Mouse (Mus musculus): ENCODE results near the gene Ptpa. TPM values are rescaled to one million over a fixed set of nuclear protein-coding genes. Genes with fewer than 3 reads are reported as not detected.
A peak's percentile ranks its signal among the peaks of the same experiment; 100 is the strongest.

Ptpa gene
- total RNA-seq, 2 experiments from 2014 or later = 123 to 143 TPM

DNA sequence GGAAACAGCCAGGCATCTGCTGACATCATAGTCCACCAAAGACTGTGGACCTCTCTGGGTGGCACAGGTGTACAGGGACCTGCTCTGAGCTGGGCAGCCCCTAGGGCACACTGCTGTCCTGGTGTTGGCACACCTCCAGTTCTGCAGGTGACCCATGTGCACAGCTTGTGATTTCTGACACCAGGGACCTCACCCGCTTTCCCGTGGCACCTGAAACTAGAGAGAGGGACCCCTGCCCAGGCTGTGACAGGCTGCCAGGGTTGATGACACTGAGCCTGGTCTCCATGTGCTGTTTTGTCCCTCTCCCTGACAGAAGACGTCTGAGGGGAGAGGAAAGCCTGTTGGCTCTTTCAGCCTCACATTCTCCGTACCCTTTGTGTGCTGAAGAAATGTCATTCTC lies 22.0 kb downstream of the Ptpa start:
- no peak for DNase-seq

- no peak for DNase-seq
Measured at GRCm38 (mm10) chr2:30439631-30440030, 23.8 kb downstream of the Ptpa start.

- peak in 1 of 2 experiments; percentile 53 for DNase-seq
Measured at GRCm38 (mm10) chr2:30440211-30440700, 24.4 kb downstream of the Ptpa start.

DNA sequence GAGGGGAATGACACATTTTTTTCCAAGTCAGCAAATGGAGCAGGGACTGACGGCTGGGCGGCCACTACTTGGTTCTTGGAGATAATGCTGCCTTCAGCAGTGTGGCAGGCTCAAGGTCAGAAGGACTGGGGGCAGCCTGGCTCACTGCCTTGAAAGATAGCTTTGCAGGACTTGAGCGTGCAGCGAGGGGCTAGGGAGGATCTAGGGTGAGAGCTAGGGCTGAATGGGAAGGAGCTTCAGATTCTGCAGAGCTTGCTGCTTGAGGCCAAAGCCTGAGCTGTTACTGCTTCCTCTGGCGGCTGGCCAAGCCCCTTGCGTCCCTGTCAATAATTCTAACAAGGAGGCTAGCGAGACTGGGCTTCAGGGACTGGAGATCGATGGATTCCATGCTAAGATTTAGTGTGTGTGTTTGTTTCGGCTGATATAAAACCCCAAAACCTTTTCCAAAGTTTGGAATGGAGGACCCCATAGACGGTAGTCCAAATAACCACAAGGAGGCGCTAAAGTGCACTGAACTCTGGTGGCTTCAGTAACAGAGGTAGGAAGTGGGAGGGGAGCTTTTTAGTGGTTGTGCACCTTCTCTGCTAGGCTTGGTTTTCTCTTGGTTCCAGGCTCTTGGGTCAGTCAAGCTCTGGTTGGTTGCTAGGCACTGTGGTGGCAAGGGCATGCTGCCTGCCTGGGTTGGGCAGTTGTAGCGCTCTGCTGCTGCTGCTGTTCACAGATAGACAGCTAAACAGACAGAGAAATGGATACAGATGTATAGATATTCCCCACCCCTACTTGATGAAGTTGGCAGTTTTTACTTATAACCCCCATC lies 25.1 kb downstream of the Ptpa start:
- DNase-seq = peak; percentile 76 to 82

DNA sequence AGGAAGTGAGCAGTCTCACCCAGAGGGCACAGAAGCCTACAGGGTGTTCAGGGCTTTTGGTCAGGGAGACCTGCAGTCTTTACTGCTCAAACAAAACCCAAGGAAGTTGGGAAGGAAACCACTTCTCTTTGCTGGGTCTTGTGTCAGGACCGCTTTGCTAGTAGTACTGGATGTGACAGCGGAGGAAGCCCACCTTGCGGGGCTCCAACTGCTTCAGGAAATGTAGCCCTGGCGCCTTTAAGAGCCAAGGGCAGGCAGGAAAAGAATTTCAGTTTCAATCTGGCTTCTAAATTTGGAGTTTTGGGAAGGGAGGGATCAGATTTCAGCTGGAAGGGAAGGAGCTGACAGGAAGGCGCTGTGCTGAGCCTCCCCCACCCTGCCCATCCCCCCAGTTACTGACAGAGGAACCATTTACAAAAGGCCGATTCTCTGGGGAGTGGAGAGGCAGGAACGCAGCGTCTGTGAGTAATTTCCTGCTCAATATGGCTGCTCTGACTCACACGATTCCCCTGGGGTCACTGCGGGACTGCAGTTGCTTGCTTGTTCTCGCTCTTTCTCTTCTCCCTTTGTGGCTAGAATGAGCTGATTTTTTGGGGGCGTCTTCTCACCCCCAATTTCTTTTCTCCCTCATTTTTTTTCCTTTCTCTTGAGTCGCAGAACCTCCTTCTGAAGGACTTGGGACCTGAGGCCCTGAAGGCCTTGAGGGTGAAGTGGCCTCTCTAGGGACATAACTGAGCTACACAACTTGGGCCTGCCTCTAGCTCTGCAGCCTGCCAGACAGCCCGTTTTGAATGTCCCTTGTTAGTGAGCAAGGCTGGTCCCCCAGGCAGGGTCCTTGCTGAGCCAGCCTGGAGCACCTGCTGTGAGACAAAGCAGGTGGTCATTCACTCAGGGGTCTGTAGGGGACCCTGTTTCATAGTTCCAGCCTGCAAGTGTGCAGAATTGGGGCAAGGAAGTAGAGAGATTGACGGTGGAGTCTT lies 26.0 kb downstream of the Ptpa start:
- DNase-seq = peak; percentile 80 to 89

GRCm38 (mm10) chr2:30442498-30442890 lies 26.7 kb downstream of the Ptpa start:
- peak in 1 of 2 experiments; percentile 40 for DNase-seq

- DNase-seq = no peak
Measured at GRCm38 (mm10) chr2:30443281-30443680, 27.4 kb downstream of the Ptpa start.

GRCm38 (mm10) chr2:30444006-30444405 lies 28.2 kb downstream of the Ptpa start:
- DNase-seq = no peak

GRCm38 (mm10) chr2:30444450-30444849 lies 28.6 kb downstream of the Ptpa start:
- DNase-seq = no peak

GRCm38 (mm10) chr2:30445312-30445711 lies 29.5 kb downstream of the Ptpa start:
- peak in 1 of 2 experiments; percentile 32 for DNase-seq

- peak; percentile 31 to 46 for DNase-seq
Measured at GRCm38 (mm10) chr2:30446891-30447826, 31.3 kb downstream of the Ptpa start.

DNA sequence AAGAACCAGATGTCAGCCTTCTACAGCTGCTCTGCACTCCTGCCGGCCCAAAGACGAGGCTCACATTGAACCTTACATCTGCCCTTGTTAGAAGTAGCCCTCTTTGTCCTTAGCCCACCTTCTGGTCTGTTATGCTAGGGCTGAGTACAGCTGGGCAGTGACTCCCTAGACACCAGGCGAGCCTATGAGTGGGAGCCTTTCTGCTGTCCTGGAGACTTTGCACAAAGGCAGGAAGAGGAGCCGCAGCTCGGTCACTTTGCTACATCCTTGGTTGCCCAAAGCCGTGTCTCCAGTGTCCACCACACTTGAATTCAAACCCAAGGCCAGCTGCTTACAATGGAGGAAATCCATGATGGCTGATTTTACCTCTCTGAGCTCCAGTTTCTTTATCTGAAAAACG lies 32.5 kb downstream of the Ptpa start:
- no peak for DNase-seq

DNA sequence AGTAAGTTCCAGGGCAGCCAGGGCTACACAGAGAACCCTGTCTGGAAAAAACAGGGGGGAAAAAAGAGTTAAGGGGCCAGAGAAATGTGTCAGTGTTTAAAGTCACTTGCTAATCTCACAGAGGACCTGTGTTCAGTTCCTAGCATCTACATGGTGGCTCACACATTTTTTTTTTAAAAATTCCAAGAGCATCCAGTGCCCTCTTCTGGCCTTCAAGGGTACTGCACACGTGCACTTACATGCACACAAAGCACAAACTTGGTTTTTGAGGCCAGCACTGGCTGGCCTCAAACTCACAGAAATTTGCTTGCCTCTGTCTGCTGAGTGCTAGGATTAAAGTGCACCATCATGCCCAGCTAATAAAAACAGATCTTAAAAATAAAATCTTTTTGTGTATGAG lies 34.7 kb downstream of the Ptpa start:
- DNase-seq = no peak

- DNase-seq = no peak
Measured at GRCm38 (mm10) chr2:30451525-30451924, 35.7 kb downstream of the Ptpa start.

DNA sequence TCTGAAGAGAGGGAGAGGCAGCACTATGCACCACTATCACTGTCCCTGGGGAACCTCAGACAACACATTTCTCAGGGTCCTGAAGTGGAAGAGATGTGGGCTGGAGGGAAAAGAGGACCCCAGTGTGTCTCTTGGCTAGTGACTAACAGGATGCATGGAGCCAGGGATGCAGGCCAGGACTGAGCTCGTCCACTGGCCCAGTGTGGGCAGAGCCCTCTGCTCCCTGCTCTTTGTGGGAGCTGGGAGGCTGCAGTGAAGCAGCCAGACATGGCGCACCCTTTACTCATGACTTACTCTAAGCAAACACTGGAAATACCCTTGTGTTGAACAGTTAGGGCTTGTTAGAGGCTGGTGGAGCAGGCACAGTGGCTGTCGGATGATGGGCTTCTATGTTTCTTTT lies 37.7 kb downstream of the Ptpa start:
- no peak for DNase-seq

DNA sequence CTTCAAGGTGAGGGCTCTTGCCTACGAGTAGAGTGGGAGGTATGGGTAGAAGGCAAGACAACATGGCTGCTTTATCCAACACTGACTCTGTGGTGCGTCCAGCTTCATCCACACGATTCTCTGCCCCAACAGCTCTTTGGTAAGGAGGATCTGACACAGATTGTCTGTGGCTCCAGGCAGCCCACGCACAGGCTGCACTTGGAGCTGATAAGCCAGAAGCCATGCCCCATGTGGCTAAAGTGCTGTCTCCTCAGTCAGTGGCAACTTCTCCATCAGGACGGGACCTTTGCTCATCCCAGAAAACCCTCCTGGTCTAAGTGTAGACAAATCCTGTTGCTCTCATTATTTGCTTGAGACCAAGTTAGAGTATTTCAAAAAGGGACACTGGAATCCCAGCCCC lies 38.7 kb downstream of the Ptpa start:
- DNase-seq = no peak

GRCm38 (mm10) chr2:30456104-30456980 lies 40.5 kb downstream of the Ptpa start:
- no peak for DNase-seq

GRCm38 (mm10) chr2:30458349-30458748 lies 42.5 kb downstream of the Ptpa start:
- no peak for DNase-seq

DNA sequence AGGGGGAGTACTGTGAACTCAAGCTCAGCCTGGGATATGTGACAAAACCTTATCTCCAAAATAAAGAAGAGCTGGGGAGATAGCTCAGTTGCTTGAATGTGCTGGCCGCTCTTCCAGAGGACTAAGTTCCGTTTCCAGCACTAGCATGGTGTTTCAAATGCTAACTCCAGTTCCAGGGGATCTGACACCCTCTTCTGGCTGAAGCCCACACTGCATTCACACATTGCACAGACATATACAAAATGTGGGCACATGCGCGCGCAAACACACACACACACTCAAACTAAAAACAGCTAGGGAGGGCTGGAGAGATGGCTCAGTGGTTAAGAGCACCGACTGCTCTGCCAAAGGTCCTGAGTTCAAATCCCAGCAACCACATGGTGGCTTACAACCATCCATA lies 43.4 kb downstream of the Ptpa start:
- DNase-seq = no peak

DNA sequence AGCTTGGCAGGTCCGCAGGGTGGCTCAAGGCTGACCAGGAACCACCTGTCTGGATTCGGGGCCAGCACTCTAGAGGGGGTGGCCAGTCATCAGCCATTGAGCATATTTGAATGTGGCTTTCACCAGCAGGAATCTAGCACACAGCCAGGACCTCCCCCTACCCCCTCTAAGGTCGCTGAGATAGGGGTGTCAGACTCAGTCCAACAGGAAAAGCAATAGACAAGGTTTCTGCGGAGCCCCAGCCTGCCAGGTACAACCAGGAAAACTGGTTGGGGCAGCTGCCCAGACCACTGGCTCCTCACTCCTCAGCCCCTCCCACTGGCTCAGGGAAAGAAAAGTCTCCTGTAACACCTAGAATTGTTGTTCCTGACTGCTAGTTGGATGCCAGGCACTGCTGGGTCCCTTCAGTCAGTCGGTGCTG lies 47.5 kb downstream of the Ptpa start:
- DNase-seq = no peak
